Mouse (Mus musculus): ENCODE measurements around the gene Adh1. TPM values are rescaled to one million over a fixed set of nuclear protein-coding genes. Genes with fewer than 3 reads are reported as not detected.

Adh1 gene
- polyA plus RNA-seq (2012; ENCODE audit: insufficient read depth, low replicate concordance): 0.11 TPM in 1 of 2 replicates, not detected in the other

DNA sequence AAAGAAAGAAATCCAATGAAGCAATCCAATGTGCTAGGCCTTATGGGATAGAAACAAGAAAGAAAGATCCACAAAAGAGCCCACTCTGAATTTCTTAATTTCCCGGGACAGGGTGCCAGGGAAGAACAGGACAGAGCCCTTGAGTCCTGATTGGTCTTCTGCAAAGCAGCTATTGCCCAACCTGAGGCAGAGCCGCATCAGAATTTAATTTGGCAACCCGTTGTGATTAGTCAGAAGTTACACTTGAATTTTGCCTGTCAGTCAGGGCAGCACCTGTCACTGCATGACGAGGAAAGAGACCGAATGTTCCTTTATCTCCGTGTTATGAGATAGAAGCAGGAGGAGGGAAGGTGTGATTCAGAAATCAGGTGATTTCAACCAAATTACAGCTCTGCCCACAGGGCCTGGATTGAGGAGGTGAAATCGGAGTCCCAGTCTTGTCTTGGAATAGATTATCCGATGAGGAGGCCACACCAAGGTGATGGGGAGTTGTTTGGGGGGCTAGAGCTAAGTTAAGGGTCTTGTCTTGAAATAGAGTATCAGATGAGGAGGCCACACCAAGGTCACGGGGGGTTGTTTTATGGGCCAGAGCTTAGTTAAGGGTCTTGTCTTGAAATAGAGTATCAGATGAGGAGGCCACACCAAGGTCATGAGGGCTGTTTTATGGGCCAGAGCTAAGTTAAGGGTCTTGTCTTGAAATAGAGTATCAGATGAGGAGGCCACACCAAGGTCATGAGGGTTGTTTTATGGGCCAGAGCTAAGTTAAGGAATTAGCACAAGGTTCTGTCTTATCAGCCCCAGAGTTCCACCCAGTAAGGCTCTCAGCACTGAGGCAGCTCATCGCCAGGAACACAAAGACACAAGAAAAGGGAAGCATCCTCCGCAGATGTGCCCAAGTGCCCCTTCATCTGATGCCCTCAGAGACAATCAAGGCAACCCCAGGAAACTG is at the start of gene Adh1:
Adh1 (plus strand) TSS at position 271 of the 949 bp plus-strand sequence.
- no peaks in the 10 kb centered on the region for H3K27me3 ChIP-seq (replicated peaks)
- H3K9me3 ChIP-seq: no peaks in the 10 kb centered on the region
- TF ChIP-seq GATA1 (IDR thresholded peaks at IDR 0.05; ENCODE audit: borderline replicate concordance, low read length): no peak
- H3K36me3 ChIP-seq (replicated peaks; ENCODE audit: low read length): no peaks in the 10 kb centered on the region
- no peaks in the 10 kb centered on the region for H3K4me1 ChIP-seq
- H3K4me3 ChIP-seq (replicated peaks): no peak within 1 kb of the TSS

DNA sequence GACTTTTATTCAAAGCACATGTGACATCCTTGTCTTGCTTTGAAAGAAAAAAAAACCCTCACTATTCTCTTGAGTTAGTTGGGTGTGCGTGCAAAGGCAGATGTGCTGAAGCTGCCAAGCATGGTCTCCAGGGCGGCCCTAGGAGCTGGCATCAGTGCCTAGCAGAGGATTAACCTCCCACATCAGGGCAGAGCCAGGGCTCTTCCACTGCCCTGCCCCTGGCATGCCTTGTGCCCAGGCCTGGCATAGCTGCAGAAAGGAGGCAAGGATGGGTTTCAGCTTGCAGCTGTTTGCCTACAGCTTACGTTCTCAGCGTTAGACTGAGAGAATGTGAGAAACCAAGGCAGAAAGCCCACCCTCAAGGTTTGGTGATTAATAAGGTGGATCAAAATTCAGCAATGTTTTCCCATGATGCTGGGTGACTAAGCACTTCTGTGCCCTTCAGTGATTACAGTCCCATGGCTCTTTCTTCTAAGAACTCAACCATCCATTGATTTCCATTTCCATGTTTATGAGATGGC is 48.3 kb upstream of the Adh1 start:
- Histone ChIP-seq H3K9me3 (peaks cover 10% of the 10 kb centered on the region), H3K4me1 (peaks cover 47% of the 10 kb centered on the region), H3K4me3 (replicated peaks) (no peak overlapping the region), H3K27me3 (replicated peaks) (peaks cover 8% of the 10 kb centered on the region), H3K36me3 (replicated peaks; ENCODE audit: low read length) (no peaks in the 10 kb centered on the region)
- TF ChIP-seq GATA1 (IDR thresholded peaks at IDR 0.05; ENCODE audit: borderline replicate concordance, low read length) (no peak), FLI1 (IDR thresholded peaks at IDR 0.05; ENCODE audit: low read length) (no peak)

GRCm38 (mm10) chr3:138215395-138215989 is 45.3 kb upstream of the Adh1 start:
- TF ChIP-seq GATA1 (IDR thresholded peaks at IDR 0.05; ENCODE audit: borderline replicate concordance, low read length) (no peak), FLI1 (IDR thresholded peaks at IDR 0.05; ENCODE audit: low read length) (no peak)
- Histone ChIP-seq H3K4me3 (replicated peaks) (no peak overlapping the region), H3K4me1 (peaks cover 31% of the 10 kb centered on the region), H3K9me3 (peaks cover 10% of the 10 kb centered on the region), H3K36me3 (replicated peaks; ENCODE audit: low read length) (no peaks in the 10 kb centered on the region), H3K27me3 (replicated peaks) (peaks cover 8% of the 10 kb centered on the region)

GRCm38 (mm10) chr3:138216091-138216490 is 44.7 kb upstream of the Adh1 start:
- H3K9me3 ChIP-seq: peaks cover 10% of the 10 kb centered on the region
- H3K4me1 ChIP-seq: peaks cover 25% of the 10 kb centered on the region

DNA sequence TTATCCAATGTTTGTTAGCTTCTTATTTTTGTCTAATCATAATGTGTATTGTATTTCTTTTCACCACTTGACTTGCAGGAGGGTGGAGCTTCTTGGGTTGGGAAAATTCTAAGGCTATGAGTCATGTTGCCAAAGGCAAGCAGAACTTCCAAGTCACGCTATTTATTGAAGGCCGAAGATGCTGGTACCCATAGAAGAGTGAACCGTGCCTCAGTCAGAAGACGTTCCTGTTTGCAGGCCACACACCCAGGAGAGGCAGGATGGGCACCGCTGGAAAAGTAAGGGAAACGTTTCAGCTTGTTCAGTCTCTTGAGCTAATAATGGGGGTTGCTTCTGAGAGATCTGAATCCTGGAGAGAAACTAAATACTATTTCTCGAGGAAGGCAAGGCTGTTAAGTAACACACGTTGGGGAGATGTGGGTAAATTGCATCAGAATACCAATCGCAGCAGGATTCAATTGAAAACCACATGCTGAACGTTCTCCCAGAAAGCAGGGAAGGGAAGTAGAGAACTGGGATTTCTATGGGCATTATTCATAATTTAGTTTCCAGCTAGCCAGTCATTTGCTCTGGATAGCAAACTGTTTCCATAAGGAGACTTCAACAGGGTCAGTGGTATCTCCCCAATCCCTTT is 43.0 kb upstream of the Adh1 start, which contains the start of gene Adh7:
Adh7 (plus strand) TSS at position 130 of the 634 bp plus-strand sequence.
- Histone ChIP-seq H3K9me3 (peaks cover 10% of the 10 kb centered on the region), H3K36me3 (replicated peaks; ENCODE audit: low read length) (no peaks in the 10 kb centered on the region), H3K4me3 (replicated peaks) (no peak within 1 kb of the TSS), H3K4me1 (peaks cover 8% of the 10 kb centered on the region; the same call in 1 of the 2 replicates), H3K27me3 (replicated peaks) (peaks cover 10% of the 10 kb centered on the region)
- TF ChIP-seq GATA1 (IDR thresholded peaks at IDR 0.05; ENCODE audit: borderline replicate concordance, low read length) (no peak), FLI1 (IDR thresholded peaks at IDR 0.05; ENCODE audit: low read length) (no peak)

More at GRCm38 (mm10) chr3:138216091-138216490, 44.7 kb upstream of the Adh1 start:
- TF ChIP-seq GATA1 (IDR thresholded peaks at IDR 0.05; ENCODE audit: borderline replicate concordance, low read length) (no peak), FLI1 (IDR thresholded peaks at IDR 0.05; ENCODE audit: low read length) (no peak)
- H3K36me3 ChIP-seq (replicated peaks; ENCODE audit: low read length): no peaks in the 10 kb centered on the region
- peaks cover 9% of the 10 kb centered on the region for H3K27me3 ChIP-seq (replicated peaks)
- no peak overlapping the region for H3K4me3 ChIP-seq (replicated peaks)

GRCm38 (mm10) chr3:138221116-138221515 is 39.7 kb upstream of the Adh1 start:
- Histone ChIP-seq H3K27me3 (replicated peaks) (peaks cover 6% of the 10 kb centered on the region), H3K4me1 (no peaks in the 10 kb centered on the region; the same call in 1 of the 2 replicates), H3K4me3 (replicated peaks) (no peak overlapping the region), H3K36me3 (replicated peaks; ENCODE audit: low read length) (no peaks in the 10 kb centered on the region), H3K9me3 (no peaks in the 10 kb centered on the region)
- TF ChIP-seq GATA1 (IDR thresholded peaks at IDR 0.05; ENCODE audit: borderline replicate concordance, low read length): no peak
- no peak for TF ChIP-seq FLI1 (IDR thresholded peaks at IDR 0.05; ENCODE audit: low read length)

DNA sequence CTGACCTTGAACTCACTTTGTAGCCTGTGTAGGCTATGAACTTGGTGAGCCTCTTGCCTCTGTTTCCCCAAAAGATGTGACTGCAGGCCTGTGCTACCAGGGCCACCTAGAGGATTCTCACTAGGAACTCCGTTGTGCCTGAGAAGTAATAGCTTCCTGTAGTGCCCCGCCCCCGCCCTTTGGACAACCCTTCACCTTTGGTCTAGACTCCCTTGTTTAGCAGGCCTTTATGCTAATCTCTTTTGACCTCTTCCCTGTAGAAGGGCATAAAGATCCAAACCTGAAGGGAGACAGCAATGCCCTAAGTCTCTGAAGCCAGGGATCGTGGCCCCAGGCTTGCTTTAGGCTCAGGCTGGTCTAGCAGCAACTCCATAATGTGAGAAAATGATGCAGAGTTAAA is 38.3 kb upstream of the Adh1 start:
- no peaks in the 10 kb centered on the region; the same call in 1 of the 2 replicates for H3K4me1 ChIP-seq
- H3K27me3 ChIP-seq (replicated peaks): peaks cover 9% of the 10 kb centered on the region
- TF ChIP-seq GATA1 (IDR thresholded peaks at IDR 0.05; ENCODE audit: borderline replicate concordance, low read length) (no peak), FLI1 (IDR thresholded peaks at IDR 0.05; ENCODE audit: low read length) (no peak)
- no peak overlapping the region for H3K4me3 ChIP-seq (replicated peaks)
- no peaks in the 10 kb centered on the region for H3K9me3 ChIP-seq
- no peaks in the 10 kb centered on the region for H3K36me3 ChIP-seq (replicated peaks; ENCODE audit: low read length)

DNA sequence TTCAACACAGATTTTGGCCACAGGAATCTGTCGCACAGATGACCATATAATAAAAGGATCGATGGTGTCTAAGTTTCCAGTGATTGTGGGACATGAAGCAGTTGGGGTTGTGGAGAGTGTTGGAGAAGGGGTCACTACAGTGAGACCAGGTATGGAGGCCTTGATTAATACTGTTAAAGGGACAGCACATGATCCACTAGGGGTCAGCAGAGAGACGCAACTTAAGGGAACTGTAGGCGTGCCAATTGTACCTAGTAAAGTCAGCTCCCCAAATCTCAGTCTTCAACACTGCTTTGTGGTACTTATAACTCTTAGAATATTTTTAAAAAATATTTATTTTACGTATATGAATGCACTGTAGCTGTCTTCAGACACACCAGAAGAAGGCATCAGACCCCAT is 37.8 kb upstream of the Adh1 start:
- no peaks in the 10 kb centered on the region for H3K36me3 ChIP-seq (replicated peaks; ENCODE audit: low read length)
- H3K9me3 ChIP-seq: no peaks in the 10 kb centered on the region
- no peak for TF ChIP-seq GATA1 (IDR thresholded peaks at IDR 0.05; ENCODE audit: borderline replicate concordance, low read length)
- TF ChIP-seq FLI1 (IDR thresholded peaks at IDR 0.05; ENCODE audit: low read length): no peak
- no peak overlapping the region for H3K4me3 ChIP-seq (replicated peaks)
- peaks cover 12% of the 10 kb centered on the region for H3K27me3 ChIP-seq (replicated peaks)
- no peaks in the 10 kb centered on the region; the same call in 1 of the 2 replicates for H3K4me1 ChIP-seq

GRCm38 (mm10) chr3:138224363-138224954 is 36.3 kb upstream of the Adh1 start:
- H3K4me3 ChIP-seq (replicated peaks): no peak overlapping the region
- peaks cover 12% of the 10 kb centered on the region for H3K27me3 ChIP-seq (replicated peaks)
- TF ChIP-seq FLI1 (IDR thresholded peaks at IDR 0.05; ENCODE audit: low read length) (no peak), GATA1 (IDR thresholded peaks at IDR 0.05; ENCODE audit: borderline replicate concordance, low read length) (no peak)
- H3K4me1 ChIP-seq: no peaks in the 10 kb centered on the region; the same call in 1 of the 2 replicates
- no peaks in the 10 kb centered on the region for H3K9me3 ChIP-seq
- no peaks in the 10 kb centered on the region for H3K36me3 ChIP-seq (replicated peaks; ENCODE audit: low read length)
